In the genomic region with DNA sequence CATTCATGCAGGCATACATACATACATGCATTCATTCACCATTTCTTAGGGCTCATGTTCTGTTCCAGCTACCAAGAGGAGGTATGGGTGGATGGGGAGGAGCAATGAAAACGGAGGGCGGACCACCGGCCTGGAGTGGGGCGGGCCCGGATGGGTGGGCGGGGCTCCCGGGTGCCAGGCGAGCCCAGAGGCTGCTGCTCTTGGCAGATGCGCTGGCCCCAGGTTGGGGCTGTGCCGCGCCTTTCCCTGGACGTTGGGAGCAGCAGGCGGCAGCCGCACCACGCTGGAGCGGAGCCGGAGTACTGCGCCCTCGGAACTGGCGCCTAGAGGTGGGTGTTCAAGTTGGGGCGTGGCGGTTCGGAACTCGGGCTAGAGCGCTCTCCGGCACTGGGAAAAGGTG, we compare ENCODE assay signal across 8 mouse cellular contexts.
DNase-seq lines count a peak whose midpoint lies in the region; ATAC-seq and TF ChIP-seq lines count a peak whose summit lies in the region.

No protein-coding gene starts in this region.

- TF ChIP-seq CTCF in lung, embryonic 14.5 days (IDR thresholded peaks at IDR 0.05; ENCODE audit: low read depth), result 0 out of 2 replicates have a peak, but pooled peaks have one; percentile 25

- 0 out of 2 replicates have a peak, but pooled peaks cover 6% of the 10 kb centered on the region for H3K27me3 ChIP-seq in embryonic facial prominence, embryonic 11.5 days (ENCODE audit: control insufficient read depth, insufficient read depth, low read length)
- no peaks in the 10 kb centered on the region for H3K27me3 ChIP-seq in heart, embryonic 11.5 days (ENCODE audit: control insufficient read depth, insufficient read depth, low read length)
- 0 out of 2 replicates have a peak, but pooled peaks cover 6% of the 10 kb centered on the region for H3K27me3 ChIP-seq in lung, embryonic 14.5 days (ENCODE audit: insufficient read depth, low read length)
- H3K27me3 ChIP-seq in neural tube, embryonic 14.5 days (ENCODE audit: control insufficient read depth, insufficient read depth, low read length), result no peaks in the 10 kb centered on the region

- peak overlapping the region; percentile 50; the same call in 1 of the 2 replicates for H3K9ac ChIP-seq in embryonic facial prominence, embryonic 11.5 days (replicated peaks; ENCODE audit: low read length)
- peak overlapping the region; percentile 61 for H3K9ac ChIP-seq in heart, embryonic 11.5 days (ENCODE audit: low read depth, low read length)
- peak overlapping the region; percentile 40 for H3K9ac ChIP-seq in lung, embryonic 14.5 days
- peak overlapping the region; percentile 48 for H3K9ac ChIP-seq in neural tube, embryonic 14.5 days (replicated peaks; ENCODE audit: low read depth, low read length)

- peak; percentile 75 for DNase-seq in 3T3-L1 (ENCODE audit: low read depth, low spot score)
- peak; percentile 89 for DNase-seq in R1 (ENCODE audit: low read depth, low spot score)
- DNase-seq in embryonic facial prominence, embryonic 11.5 days (ENCODE audit: low spot score), result peak; percentile 70
- DNase-seq in kidney, adult 9 months, result peak; percentile 83
- DNase-seq in lung, embryonic 14.5 days, result peak; percentile 79
- DNase-seq in thymus, postnatal 0 days (ENCODE audit: low spot score), result peak; percentile 80

- H3K4me1 ChIP-seq in embryonic facial prominence, embryonic 11.5 days (ENCODE audit: control insufficient read depth, insufficient read depth, low read length), result peaks cover 7% of the 10 kb centered on the region
- peaks cover 32% of the 10 kb centered on the region for H3K4me1 ChIP-seq in heart, embryonic 11.5 days (ENCODE audit: control insufficient read depth, insufficient read depth, low read length)
- peaks cover 20% of the 10 kb centered on the region for H3K4me1 ChIP-seq in lung, embryonic 14.5 days (ENCODE audit: insufficient read depth)
- peaks cover 20% of the 10 kb centered on the region for H3K4me1 ChIP-seq in neural tube, embryonic 14.5 days (ENCODE audit: control insufficient read depth, insufficient read depth, low read length)

- no peaks in the 10 kb centered on the region for H3K36me3 ChIP-seq in embryonic facial prominence, embryonic 11.5 days (replicated peaks; ENCODE audit: control insufficient read depth, insufficient read depth, low read depth, low read length)
- H3K36me3 ChIP-seq in heart, embryonic 11.5 days (ENCODE audit: control insufficient read depth, insufficient read depth, low read length), result no peaks in the 10 kb centered on the region
- no peaks in the 10 kb centered on the region for H3K36me3 ChIP-seq in lung, embryonic 14.5 days (ENCODE audit: insufficient read depth)
- no peaks in the 10 kb centered on the region for H3K36me3 ChIP-seq in neural tube, embryonic 14.5 days (ENCODE audit: control insufficient read depth, insufficient read depth, low read length)

- no peak overlapping the region for H3K27ac ChIP-seq in embryonic facial prominence, embryonic 11.5 days (replicated peaks; ENCODE audit: low read depth, low read length)
- H3K27ac ChIP-seq in heart, embryonic 11.5 days (ENCODE audit: low read depth, low read length), result no peak overlapping the region
- no peak overlapping the region for H3K27ac ChIP-seq in lung, embryonic 14.5 days (ENCODE audit: low read depth)
- H3K27ac ChIP-seq in neural tube, embryonic 14.5 days (ENCODE audit: low read depth, low read length), result no peak overlapping the region

- peak; percentile 84 for ATAC-seq in embryonic facial prominence, embryonic 11.5 days (replicated peaks; ENCODE audit: insufficient number of reproducible peaks, low FRiP score, low TSS enrichment, low read depth)
- ATAC-seq in heart, embryonic 11.5 days (replicated peaks; ENCODE audit: insufficient number of reproducible peaks, low FRiP score, low TSS enrichment), result peak; percentile 70
- peak; percentile 90 for ATAC-seq in lung, embryonic 14.5 days (ENCODE audit: insufficient read depth)
- peak; percentile 87 for ATAC-seq in neural tube, embryonic 14.5 days (ENCODE audit: low read depth)

- WGBS in embryonic facial prominence, embryonic 11.5 days, result under 1% methylated on average over 26 of the region's 26 CpGs
- 1% methylated on average over 26 of the region's 26 CpGs for WGBS in heart, embryonic 11.5 days (ENCODE audit: insufficient replicate concordance)
- under 1% methylated on average over 26 of the region's 26 CpGs for WGBS in lung, embryonic 14.5 days
- 1% methylated on average over 26 of the region's 26 CpGs for WGBS in neural tube, embryonic 14.5 days

- H3K9me3 ChIP-seq in embryonic facial prominence, embryonic 11.5 days (replicated peaks; ENCODE audit: control insufficient read depth, low read length), result no peaks in the 10 kb centered on the region
- H3K9me3 ChIP-seq in heart, embryonic 11.5 days (replicated peaks; ENCODE audit: control insufficient read depth, low read length), result no peaks in the 10 kb centered on the region
- no peaks in the 10 kb centered on the region for H3K9me3 ChIP-seq in lung, embryonic 14.5 days (ENCODE audit: low read depth, low read length)
- H3K9me3 ChIP-seq in neural tube, embryonic 14.5 days (ENCODE audit: control insufficient read depth, low read length), result no peaks in the 10 kb centered on the region

- peak overlapping the region; percentile 39 for H3K4me3 ChIP-seq in embryonic facial prominence, embryonic 11.5 days (ENCODE audit: low read depth, low read length)
- H3K4me3 ChIP-seq in heart, embryonic 11.5 days (ENCODE audit: low read depth, low read length), result peak overlapping the region; percentile 41
- peak overlapping the region; percentile 43 for H3K4me3 ChIP-seq in lung, embryonic 14.5 days (ENCODE audit: low read depth, low read length)
- H3K4me3 ChIP-seq in neural tube, embryonic 14.5 days (ENCODE audit: low read depth, low read length), result peak overlapping the region; percentile 39

- H3K4me2 ChIP-seq in embryonic facial prominence, embryonic 11.5 days (ENCODE audit: low read depth, low read length), result peak overlapping the region; percentile 72
- H3K4me2 ChIP-seq in heart, embryonic 11.5 days, result peak overlapping the region; percentile 66
- peak overlapping the region; percentile 78 for H3K4me2 ChIP-seq in lung, embryonic 14.5 days
- peak overlapping the region; percentile 85 for H3K4me2 ChIP-seq in neural tube, embryonic 14.5 days (ENCODE audit: low read depth, low read length)
